Comparison of ENCODE assay signal across 12 mouse cellular contexts in genomic region chr11:32010663-32010970, GRCm38 (mm10). TPM values are rescaled to one million over a fixed set of nuclear protein-coding genes. Genes with fewer than 3 reads are reported as not detected.
DNase-seq lines count a peak whose midpoint lies in the region; ATAC-seq and TF ChIP-seq lines count a peak whose summit lies in the region.
"Had no signal": no experiment of that assay in that cellular context is flagged by ENCODE, and none has a peak within 500 bp of the region (broad histone marks: within the 10 kb centered on the region; RNA-seq: fewer than 3 reads in every experiment).

No protein-coding gene starts in this region.

- peak; percentile 31 for ATAC-seq in midbrain, embryonic 12.5 days (ENCODE audit: low FRiP score, low read depth)

- TF ChIP-seq CTCF in spleen, adult 2 months (IDR thresholded peaks at IDR 0.05; ENCODE audit: extremely low read depth, insufficient read depth, insufficient read length, insufficient replicate concordance), result no peak

- H3K9ac ChIP-seq in midbrain, embryonic 12.5 days (replicated peaks), result 0 out of 2 replicates have a peak overlapping the region, but pooled peaks have one; percentile 24
- H3K9ac ChIP-seq: liver, embryonic 14.5 days had no signal

- peaks cover 16% of the 10 kb centered on the region for H3K4me1 ChIP-seq in spleen, adult 2 months (ENCODE audit: control insufficient read depth, insufficient read depth, insufficient read length)
- peaks cover 41% of the 10 kb centered on the region for H3K4me1 ChIP-seq in hindbrain, embryonic 10.5 days (replicated peaks)
- peaks cover 39% of the 10 kb centered on the region for H3K4me1 ChIP-seq in midbrain, embryonic 12.5 days

- no peaks in the 10 kb centered on the region for H3K27me3 ChIP-seq in spleen, adult 2 months (ENCODE audit: control insufficient read depth, insufficient read depth, low read length)
- no peaks in the 10 kb centered on the region for H3K27me3 ChIP-seq in hindbrain, embryonic 10.5 days (ENCODE audit: insufficient read depth, poor library complexity, severe bottlenecking)
- H3K27me3 ChIP-seq in midbrain, embryonic 12.5 days, result no peaks in the 10 kb centered on the region

- peak overlapping the region; percentile 34 for H3K4me2 ChIP-seq in midbrain, embryonic 12.5 days (replicated peaks)

- H3K27ac ChIP-seq in spleen, adult 2 months (ENCODE audit: insufficient read depth, low read length), result peak overlapping the region; percentile 13; the same call in 1 of the 2 replicates
- peak overlapping the region; percentile 86 for H3K27ac ChIP-seq in hindbrain, embryonic 10.5 days
- peak overlapping the region; percentile 84 for H3K27ac ChIP-seq in midbrain, embryonic 12.5 days (replicated peaks)
- H3K27ac ChIP-seq: heart, adult 2 months; liver, embryonic 14.5 days had no signal

- no peak for TF ChIP-seq POLR2A in spleen, adult 2 months (IDR thresholded peaks at IDR 0.05; ENCODE audit: low read depth, low read length)

- peaks cover 16% of the 10 kb centered on the region for H3K9me3 ChIP-seq in hindbrain, embryonic 10.5 days
- H3K9me3 ChIP-seq in midbrain, embryonic 12.5 days, result peaks cover 19% of the 10 kb centered on the region
- H3K9me3 ChIP-seq: G1E had no signal

- peak in 1 of 2 experiments; percentile 32 for DNase-seq in spleen, adult 2 months (ENCODE audit: low read depth in 1 of 2, low spot score in 2 of 2)
- DNase-seq in spleen, adult 18-20 months, result no peak
- DNase-seq in hindbrain, embryonic 10.5 days (ENCODE audit: low spot score), result no peak
- DNase-seq in urinary bladder, postnatal 36 days (ENCODE audit: low spot score in 2 of 2), result no peak
- no peak for DNase-seq in lung, postnatal 36 days
- DNase-seq in gastrocnemius, postnatal 25 days, result no peak
- DNase-seq: heart, adult 2 months had no signal

- no peaks in the 10 kb centered on the region for H3K36me3 ChIP-seq in spleen, adult 2 months (ENCODE audit: control insufficient read depth, insufficient read depth, low read length)
- H3K36me3 ChIP-seq in hindbrain, embryonic 10.5 days, result peaks cover 36% of the 10 kb centered on the region
- H3K36me3 ChIP-seq in midbrain, embryonic 12.5 days, result peaks cover 37% of the 10 kb centered on the region
- H3K36me3 ChIP-seq: G1E had no signal

- H3K4me3 ChIP-seq in spleen, adult 2 months (ENCODE audit: extremely low read depth, insufficient read depth, insufficient read length), result no peak overlapping the region
- no peak overlapping the region for H3K4me3 ChIP-seq in hindbrain, embryonic 10.5 days
- no peak overlapping the region for H3K4me3 ChIP-seq in midbrain, embryonic 12.5 days
- H3K4me3 ChIP-seq: heart, adult 2 months had no signal

- WGBS in spleen, adult 2 months, result 41% methylated on average over 5 of the region's 5 CpGs
- WGBS in hindbrain, embryonic 10.5 days, result 57% methylated on average over 5 of the region's 5 CpGs
- 36% methylated on average over 5 of the region's 5 CpGs for WGBS in midbrain, embryonic 12.5 days

RNA-seq across cellular contexts. Expression of gene Nsg2, which starts 10.4 kb away (rescaled TPM):
- polyA plus RNA-seq in spleen, adult 2 months (2012; rRNA removed), result 14.6 and 18.6 TPM in 2 replicates
- 26.5 and 76.8 TPM in 2 replicates for polyA plus RNA-seq in hindbrain, embryonic 10.5 days (2016; fragmentation: Nextera tagmentation; extraction: Ambion mirVana)
- 193 and 198 TPM in 2 replicates for polyA plus RNA-seq in midbrain, embryonic 12.5 days (2016; fragmentation: Nextera tagmentation; extraction: Ambion mirVana)
- total RNA-seq in gastrocnemius, postnatal 25 days (2021), result under 1 TPM; 0.26 to 0.35 TPM
- polyA plus RNA-seq: G1E had no signal

RNA-seq across cellular contexts. Expression of gene 4930524B15Rik, which starts 45.2 kb away (rescaled TPM):
- not detected in 2 replicates for polyA plus RNA-seq in spleen, adult 2 months (2012; rRNA removed)
- polyA plus RNA-seq in hindbrain, embryonic 10.5 days (2016; fragmentation: Nextera tagmentation; extraction: Ambion mirVana), result 0.10 and 0.20 TPM in 2 replicates
- polyA plus RNA-seq in midbrain, embryonic 12.5 days (2016; fragmentation: Nextera tagmentation; extraction: Ambion mirVana), result 0.11 and 0.18 TPM in 2 replicates
- not detected for total RNA-seq in gastrocnemius, postnatal 25 days (2021)
- total RNA-seq: common myeloid progenitor, adult 5-6 weeks; G1E; heart, adult 2 months had no signal
- polyA plus RNA-seq: G1E; heart, adult 2 months; intestine, embryonic 14.5 days; liver, embryonic 14.5 days had no signal

Comparison
In these comparisons a context has a peak if more than half of its experiments do, and no peak if none do; other contexts are left out.
1. H3K27ac ChIP-seq: peak in every context shown above with its lines; median percentile 86 in hindbrain, embryonic 10.5 days; 84 in midbrain, embryonic 12.5 days; 13 in spleen, adult 2 months.